Mouse (Mus musculus) G1E (cell line): Measurements from ENCODE around the gene Dus3l.

ENCODE experiments used
- CTCF ChIP-seq: IDR thresholded peaks from 2 replicates; pipeline ENCODE4 v1.5.1; 2012; ENCODE audit warnings: low read depth, low read length, inconsistent platforms, mixed read lengths
- GATA1 ChIP-seq: IDR thresholded peaks from 2 replicates; pipeline ENCODE4 v1.6.1; 2012; ENCODE audit warnings: borderline replicate concordance, low read length, inconsistent platforms, mixed read lengths
- GATA2 ChIP-seq: IDR thresholded peaks from 2 replicates; pipeline ENCODE4 v1.6.1; 2012; ENCODE audit warnings: low read depth, low read length, inconsistent platforms, borderline replicate concordance
- TAL1 ChIP-seq: conservative IDR thresholded peaks from 2 replicates; pipeline ENCODE4 v1.6.1; 2012; ENCODE audit warnings: low read depth, low read length, inconsistent platforms, mixed read lengths

- no peak for TF ChIP-seq CTCF
- no peak for TF ChIP-seq GATA1
- TF ChIP-seq GATA2, result no peak
- TF ChIP-seq TAL1, result no peak
Observed at GRCm38 (mm10) chr17:56753452-56753851, 11.1 kb upstream of the Dus3l start.
